Mouse (Mus musculus) hindlimb bud, embryonic 11.5 days (tissue): ENCODE results near the gene Vasp.

Source experiments
- DNase-seq: peaks from one replicate; pipeline ENCODE4 v3.0.0-alpha.2; 2012; ENCODE audit warnings: low read depth, low spot score; ENCODE audit errors: extremely low spot score

The Vasp gene

GRCm38 (mm10) chr7:19239986-19240385, 31.6 kb downstream of the Vasp start:
- no peak for DNase-seq

DNA sequence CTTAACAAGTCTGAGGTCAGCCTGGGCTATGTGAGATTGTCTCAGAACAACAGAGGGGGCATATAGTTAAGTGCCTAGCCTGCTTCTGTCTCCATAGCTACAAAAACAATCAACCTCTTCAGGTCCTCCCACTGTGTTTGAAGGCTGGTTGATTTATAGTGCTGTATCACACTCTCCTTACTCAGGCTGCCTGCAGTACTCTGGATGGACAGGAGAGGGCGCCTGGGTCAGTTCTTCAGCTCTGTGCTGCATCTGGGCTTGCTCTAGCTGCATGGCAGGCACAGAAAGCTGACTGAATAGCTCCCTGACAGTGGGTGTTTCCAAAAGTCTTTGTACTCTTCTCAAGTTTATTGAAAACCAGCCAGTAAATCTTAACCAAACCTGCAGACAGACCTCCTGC, 32.2 kb downstream of the Vasp start:
- peak; percentile 78 for DNase-seq

DNA sequence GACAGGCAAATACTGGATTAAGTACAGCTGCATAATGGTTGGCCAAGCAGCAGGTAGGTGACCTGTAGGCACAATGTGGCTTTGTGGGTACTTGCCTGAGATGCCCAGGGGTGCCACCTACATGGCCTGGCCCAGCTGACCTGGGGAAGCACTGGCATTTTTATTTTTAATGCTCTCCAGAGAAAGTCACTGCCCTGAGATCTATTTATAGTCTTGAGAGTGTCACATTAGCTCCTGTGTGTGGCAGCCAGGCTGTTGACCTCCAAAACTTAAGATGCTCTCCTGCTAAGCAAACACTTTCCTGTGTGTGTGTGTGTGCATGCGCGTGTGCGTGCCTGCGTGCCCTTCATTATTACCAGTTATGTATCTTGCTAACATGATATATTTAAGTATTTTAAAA, 33.3 kb downstream of the Vasp start:
- DNase-seq, result no peak

- DNase-seq, result no peak
These were observed 35.2 kb downstream of the Vasp start for GRCm38 (mm10) chr7:19236411-19236810.

DNA sequence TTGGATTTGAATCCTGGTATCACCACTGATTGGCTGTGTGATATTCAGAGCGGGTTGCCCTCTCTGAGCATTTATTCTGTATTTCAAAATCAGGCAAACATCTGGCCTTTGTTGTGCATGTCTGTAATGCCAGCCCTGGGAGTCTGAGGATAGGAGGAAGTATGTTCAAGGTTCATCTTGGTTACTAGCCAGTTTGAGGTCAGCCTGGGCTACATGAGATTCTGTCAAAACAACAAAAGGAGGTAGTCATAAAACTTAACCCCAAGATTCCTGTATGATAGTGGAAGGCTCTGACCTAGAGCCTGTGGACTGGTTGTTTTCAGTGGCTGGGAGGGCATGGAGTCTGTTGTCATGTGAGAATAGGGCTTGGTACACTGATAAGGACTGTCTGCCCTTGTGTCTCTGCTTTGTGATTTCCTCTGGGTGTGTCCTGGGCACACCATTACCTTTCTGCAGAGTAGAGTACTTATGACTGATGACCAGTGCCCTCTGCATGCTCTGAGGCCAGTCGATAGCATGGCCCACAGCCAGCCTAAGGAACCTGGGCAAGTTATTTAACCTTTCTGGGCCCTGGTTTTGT, 36.4 kb downstream of the Vasp start:
- no peak for DNase-seq

GRCm38 (mm10) chr7:19234652-19235051, 37.0 kb downstream of the Vasp start:
- DNase-seq, result no peak

DNA sequence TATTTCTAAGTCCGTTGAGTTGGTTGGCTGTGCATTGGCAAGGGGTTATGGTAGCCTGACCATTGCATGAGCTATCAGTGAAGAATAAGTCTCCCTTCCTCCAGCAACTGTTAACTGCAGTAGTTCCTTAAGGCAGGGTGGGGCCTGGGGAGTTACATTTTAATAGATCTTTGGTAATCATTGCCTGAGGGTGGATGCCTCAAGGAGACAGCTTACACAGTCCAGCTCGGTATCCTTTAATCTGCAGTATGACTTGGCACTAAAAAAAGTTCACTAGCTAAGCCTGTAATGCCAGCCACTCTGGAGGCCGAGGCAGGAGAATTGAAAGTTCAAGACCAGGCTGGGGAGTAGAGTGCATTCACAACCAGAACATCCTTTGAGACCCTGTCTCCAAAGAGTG, 39.8 kb downstream of the Vasp start:
- no peak for DNase-seq

- no peak for DNase-seq
These were observed 40.7 kb downstream of the Vasp start for GRCm38 (mm10) chr7:19230899-19231298.

DNA sequence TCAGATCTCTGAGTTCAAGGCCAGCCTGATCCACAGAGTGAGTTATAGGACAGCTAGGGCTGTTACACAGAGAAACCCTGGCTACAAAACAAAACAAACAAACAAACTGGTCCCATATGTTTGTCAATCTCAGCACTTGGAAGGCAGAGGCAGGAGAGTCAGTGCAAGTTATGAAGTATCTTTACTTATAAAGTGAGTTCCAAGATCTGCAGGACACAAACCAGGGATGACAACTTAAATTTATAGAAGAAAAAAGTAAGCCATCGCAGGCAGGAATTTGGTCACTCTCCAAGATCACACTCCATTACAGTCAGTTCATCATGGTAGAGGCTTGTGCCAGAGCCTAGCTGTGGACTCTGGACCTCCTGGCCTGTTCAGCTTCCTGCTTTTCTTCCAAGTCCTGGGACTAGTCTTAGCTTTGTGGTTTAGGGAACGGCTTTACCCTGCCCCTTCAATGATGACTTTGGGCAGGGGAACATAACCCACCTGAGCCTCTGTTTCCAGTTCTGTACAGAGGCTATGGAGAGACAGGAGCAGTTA, 41.5 kb downstream of the Vasp start:
- no peak for DNase-seq

DNA sequence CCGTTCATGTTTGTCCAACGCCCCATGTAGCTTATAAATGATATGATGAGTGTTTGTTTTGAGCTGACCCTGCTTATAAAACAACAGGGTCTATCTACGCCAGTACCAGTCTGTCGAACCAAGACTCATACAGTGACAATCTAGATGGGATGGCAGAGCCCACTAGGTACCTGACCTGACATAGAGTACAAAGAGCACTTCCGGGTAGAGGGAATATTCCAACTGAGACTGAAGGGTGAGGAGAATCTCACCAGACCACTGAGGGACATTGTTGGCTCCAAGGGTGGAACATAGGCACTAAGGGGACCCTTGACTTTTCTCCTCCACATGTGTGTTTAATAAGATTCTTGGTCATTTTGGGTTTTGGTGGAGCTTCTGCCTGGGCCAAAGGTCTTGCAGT, 42.2 kb downstream of the Vasp start:
- DNase-seq, result no peak

DNA sequence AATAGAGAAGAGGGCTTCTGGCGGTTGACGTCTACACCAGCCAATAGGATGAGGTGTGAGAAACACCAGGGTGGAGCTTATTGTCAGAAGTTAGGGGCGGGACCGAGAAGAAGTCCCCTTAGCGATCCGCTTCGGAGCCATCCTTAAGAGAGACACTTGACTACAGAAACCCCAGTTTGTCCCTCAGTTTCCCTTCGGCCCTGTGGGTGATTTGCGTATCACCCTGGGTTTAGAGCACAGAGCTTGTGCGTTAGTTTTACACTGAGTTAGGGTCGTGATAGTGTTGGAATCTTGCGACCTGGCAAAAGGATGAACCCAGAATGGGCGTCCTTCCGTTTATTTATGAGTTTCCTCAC, 42.8 kb downstream of the Vasp start:
- no peak for DNase-seq

- DNase-seq, result peak; percentile 100
These were observed 43.5 kb downstream of the Vasp start, which contains the start of gene Opa3 for GRCm38 (mm10) chr7:19227883-19228792. TSS of gene Opa3 (plus strand) at chr7:19228334.

DNA sequence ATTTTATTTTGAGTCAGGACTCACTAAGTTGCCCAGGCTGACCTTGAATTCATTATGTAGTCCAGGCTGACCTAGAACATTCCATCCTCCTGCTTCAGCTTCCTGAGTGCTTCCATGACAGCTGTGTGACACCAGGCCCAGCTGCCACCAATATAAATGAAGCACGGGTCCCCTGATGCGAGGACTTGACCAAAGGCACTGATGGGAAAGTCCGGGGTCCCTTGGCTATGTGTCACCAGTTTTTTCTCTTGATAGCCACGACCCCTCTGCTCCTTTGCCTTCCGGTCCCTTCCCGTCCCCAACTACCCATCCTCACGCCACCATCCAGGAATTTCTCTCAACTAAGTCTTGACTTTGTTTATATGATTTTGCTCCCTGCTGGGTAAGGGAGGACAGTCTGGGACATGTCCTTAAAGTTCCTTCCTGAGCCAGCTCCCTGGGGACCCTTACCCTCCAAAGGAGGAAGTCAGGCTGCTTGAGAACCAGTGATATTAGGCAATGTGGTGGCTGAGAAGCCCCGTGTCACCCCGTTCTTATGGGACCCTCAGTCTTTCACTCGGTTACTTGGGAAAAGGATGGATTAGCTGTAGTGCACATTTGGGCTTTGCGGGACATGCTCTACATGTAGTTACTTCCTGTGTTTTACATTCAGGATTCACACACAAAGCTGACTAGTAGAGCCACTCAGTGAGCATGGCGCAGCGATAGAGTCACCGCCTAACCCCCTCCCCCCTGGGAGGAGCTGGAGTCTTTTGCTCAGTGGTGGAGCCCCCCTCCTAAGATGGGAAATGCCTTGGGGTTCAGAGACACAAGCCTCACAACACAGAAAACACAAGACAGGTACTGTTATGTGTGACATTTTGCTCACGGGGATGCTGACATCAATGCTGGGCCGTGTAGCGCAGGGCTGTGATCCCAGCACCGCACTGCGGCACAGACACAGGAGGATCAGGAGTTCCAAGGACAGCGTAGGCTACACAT, 44.5 kb downstream of the Vasp start:
- no peak for DNase-seq

- DNase-seq, result no peak
These were observed 46.7 kb downstream of the Vasp start for GRCm38 (mm10) chr7:19224933-19225332.

DNA sequence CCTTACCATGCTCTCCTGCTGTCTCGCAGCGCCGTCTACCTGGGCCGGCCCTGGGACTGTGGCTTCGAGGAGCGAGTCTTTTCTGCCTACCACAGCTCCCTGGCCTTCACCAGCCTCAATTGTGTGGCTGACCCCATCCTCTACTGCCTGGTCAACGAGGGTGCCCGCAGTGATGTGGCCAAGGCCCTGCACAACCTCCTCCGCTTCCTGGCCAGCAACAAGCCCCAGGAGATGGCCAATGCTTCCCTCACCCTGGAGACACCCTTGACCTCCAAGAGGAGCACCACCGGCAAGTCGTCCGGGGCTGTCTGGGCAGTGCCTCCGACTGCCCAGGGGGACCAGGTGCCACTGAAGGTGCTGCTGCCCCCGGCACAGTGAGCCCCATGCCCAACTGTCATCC, 48.7 kb downstream of the Vasp start:
- no peak for DNase-seq

GRCm38 (mm10) chr7:19222189-19222588, 49.4 kb downstream of the Vasp start:
- DNase-seq, result no peak

DNA sequence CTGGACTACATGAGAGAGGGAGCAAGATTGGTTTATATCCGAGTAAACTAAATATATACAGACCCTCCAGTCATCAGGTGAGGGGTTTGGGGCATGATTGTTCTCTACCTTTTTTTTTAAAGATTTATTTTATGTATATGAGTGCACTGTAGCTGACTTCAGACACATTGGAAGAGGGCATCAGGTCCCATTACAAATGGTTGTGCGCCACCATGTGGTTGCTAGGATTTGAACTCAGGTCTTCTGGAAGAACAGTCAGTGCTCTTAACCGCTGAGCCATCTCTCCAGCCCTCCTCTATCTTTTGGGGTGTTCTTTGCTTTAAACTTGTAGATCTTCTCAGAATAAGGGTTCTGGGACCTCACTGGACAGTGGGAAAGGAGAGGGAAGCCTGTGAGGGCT, 51.6 kb downstream of the Vasp start:
- DNase-seq, result no peak

DNA sequence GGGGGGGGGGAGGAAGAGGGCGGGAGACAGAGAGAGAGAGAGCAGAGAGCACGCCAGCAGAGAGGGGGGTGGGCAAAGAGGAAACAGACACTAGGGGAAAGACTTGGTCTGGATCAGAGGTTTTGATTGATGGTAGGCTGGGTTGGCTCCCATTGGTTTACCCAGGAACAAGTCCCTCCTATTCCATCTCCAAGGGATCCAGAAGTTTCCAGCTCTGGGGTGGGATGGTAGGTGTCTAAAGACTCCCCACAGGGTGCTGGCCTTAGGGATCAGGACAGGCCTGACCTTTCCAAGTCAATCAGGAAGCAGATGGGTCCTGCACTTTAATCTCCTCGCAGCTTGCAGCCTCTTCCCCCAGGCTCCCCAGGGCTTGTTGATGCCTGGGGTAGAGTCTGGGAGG, 53.7 kb downstream of the Vasp start:
- no peak for DNase-seq

DNA sequence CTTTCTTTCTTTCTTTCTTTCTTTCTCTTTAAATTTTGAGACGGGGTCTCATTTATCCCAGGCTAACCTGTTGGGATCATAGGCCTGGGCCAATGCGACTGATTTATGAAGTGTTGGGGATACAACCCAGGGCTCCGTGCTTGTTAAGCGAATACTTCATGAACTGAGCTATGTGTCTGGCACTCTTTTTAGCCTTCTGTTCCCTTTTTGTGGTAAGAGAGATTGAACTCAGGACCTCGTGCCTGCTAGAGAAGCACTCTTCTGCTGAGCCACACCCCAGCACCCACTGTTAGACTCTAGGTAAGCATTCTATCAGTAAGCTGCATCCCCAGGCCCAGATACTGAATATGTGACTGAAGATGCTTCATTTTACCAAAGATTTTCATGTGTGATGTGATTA, 54.1 kb downstream of the Vasp start:
- no peak for DNase-seq

DNA sequence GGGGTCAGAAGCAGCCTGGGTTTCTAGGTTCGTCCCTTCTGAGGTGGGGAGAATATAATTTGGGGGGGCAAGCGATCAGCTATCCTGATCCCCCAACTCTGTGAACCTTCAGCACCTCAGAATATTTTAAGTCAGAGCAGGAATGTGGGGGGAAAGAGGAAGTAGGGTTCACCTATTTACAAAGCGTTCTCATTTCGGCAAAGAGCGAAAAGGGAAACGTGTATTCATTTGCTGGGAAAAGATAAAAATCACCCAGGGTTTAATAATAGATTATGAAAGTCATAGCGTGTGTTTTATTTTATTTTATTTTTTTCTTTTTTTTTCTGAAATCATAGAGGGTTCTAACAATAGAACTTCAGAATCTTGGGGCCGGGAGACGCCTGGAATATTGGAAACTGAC, 56.7 kb downstream of the Vasp start:
- no peak for DNase-seq

DNA sequence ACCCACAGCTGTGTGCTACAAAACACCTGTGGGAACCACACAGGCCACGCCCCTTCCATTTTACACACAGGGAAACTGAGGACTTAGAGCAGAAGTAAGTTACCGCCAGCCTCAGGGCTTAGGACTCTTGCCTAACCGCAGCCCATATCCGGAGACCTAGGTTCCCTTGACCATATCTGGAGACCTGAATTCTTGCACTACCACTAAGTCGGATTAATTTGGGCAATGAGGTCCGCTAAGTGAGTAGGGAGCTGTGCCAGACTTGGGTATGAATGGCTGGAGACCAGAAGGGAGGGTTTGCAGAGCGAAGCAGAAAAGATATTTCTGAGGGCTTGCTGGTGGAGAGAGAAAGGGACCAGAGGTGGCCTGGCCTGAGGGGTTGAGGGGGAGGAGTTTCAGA, 57.2 kb downstream of the Vasp start:
- DNase-seq, result no peak
